Mouse (Mus musculus): ENCODE measurements around the gene Slc22a1. TPM values are rescaled to one million over a fixed set of nuclear protein-coding genes. Genes with fewer than 3 reads are reported as not detected.

The Slc22a1 gene
- polyA plus RNA-seq, 1 experiment, result not detected

DNA sequence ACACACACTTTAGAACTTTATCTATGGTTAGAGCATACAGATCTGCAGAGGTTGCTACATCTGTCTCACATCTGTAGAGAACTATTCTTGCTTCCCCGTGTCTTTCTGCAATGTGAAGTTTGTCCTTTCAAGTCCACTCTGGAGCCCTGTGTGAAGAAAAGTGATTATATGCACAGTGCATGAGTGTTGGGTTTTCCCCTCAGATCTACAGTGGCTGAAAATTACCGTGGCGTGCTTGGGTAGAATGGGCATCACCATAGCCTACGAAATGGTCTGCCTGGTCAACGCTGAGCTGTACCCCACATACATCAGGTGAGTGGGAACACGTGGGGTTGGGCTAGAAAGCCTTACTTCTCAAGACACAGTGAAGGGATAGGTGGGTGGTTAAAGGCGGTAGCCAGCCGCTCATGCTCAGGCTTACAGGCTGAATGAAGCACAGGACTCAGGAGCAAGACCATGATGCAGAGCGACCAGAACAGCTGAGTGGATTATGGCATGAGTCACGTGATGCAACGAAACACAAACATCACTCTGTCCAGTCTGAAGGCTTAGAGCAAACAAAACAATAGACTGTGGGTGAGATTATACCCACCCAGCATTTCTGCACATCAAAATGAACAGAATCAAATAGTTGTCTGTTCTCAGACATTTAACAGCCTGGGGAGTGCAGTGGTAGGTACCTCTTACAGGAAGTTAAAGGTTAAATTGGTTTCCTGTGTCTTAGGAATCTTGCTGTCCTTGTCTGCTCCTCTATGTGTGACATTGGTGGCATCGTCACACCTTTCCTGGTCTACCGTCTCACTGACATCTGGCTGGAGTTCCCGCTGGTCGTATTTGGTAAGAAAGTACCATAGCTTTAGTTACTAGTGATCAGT, 60.9 kb downstream of the Slc22a1 start:
- 79% methylated on average over 15 of the region's 15 CpGs for WGBS
- H3K4me3 ChIP-seq (replicated peaks; ENCODE audit: control insufficient read depth, low read depth, low read length), result no peak overlapping the region

DNA sequence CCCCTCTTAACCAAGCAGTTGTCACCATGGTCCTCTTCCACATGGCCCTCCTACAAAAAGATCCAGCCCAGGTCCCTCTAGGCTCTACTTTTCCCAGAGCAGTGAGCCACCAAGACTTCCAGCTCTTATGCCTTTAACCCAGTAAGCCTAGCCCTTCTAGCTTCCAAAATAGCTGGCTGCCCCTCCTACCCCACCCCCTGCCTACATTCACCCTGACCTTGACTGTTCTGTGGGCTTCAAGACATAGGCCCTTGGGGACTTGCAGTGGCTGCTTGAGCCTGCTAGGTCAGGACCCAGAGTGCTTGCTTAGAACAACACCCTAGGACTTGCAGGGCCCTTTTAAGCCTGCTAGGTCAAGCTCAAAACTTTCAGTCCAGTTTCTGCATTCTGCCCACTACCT, 68.4 kb downstream of the Slc22a1 start:
- no peak for TF ChIP-seq POLR2A (IDR thresholded peaks at IDR 0.05; ENCODE audit: borderline replicate concordance, control insufficient read depth, low read depth, low read length)
- Histone ChIP-seq H3K4me1 (ENCODE audit: control insufficient read depth, insufficient read depth, low read length) (no peaks in the 10 kb centered on the region), H3K4me3 (replicated peaks; ENCODE audit: control insufficient read depth, low read depth, low read length) (no peak overlapping the region), H3K27ac (ENCODE audit: control insufficient read depth, insufficient read depth, low read depth, low read length, poor library complexity) (no peak overlapping the region)

More for the DNA sequence above, 60.9 kb downstream of the Slc22a1 start:
- TF ChIP-seq POLR2A (IDR thresholded peaks at IDR 0.05; ENCODE audit: borderline replicate concordance, control insufficient read depth, low read depth, low read length) (no peak), CTCF (IDR thresholded peaks at IDR 0.05; ENCODE audit: control insufficient read depth, insufficient read depth, low read length) (no peak)
- H3K4me1 ChIP-seq (ENCODE audit: control insufficient read depth, insufficient read depth, low read length), result no peaks in the 10 kb centered on the region
- no peak overlapping the region for H3K27ac ChIP-seq (ENCODE audit: control insufficient read depth, insufficient read depth, low read depth, low read length, poor library complexity)

DNA sequence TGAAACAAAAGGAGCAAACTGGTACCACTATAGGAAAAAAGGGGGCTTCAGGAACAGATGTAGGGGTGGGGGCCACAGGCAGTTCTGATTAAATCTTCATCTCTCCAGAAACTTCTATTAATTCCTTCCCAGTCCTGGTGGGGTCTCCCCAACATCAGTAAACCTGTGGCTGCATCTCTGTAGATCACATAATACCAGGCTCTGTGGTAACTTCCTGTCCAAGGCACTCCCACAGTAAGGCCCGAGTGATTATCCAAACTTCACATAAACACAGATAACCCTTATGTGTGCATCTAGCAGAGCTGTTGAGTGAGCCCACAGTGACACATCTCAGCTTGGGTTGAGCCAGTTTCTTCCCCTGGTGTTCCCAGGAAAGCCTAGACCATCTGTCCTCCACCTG, 69.0 kb downstream of the Slc22a1 start:
- H3K4me3 ChIP-seq (replicated peaks; ENCODE audit: control insufficient read depth, low read depth, low read length), result no peak overlapping the region
- 6% methylated on average over 1 of the region's 1 CpGs for WGBS
- H3K27ac ChIP-seq (ENCODE audit: control insufficient read depth, insufficient read depth, low read depth, low read length, poor library complexity), result no peak overlapping the region
- H3K4me1 ChIP-seq (ENCODE audit: control insufficient read depth, insufficient read depth, low read length), result no peaks in the 10 kb centered on the region
- TF ChIP-seq CTCF (IDR thresholded peaks at IDR 0.05; ENCODE audit: control insufficient read depth, insufficient read depth, low read length) (no peak), POLR2A (IDR thresholded peaks at IDR 0.05; ENCODE audit: borderline replicate concordance, control insufficient read depth, low read depth, low read length) (no peak)

Other genes starting within 250 kb of the Slc22a1 start
- gene Slc22a3, start 168.1 kb downstream of the Slc22a1 start, polyA plus RNA-seq (2011; ENCODE audit: insufficient read depth, insufficient read length, low replicate concordance, missing spikeins), result 2.2 and 2.3 TPM in 2 replicates
- gene Slc22a2, start 91.7 kb downstream of the Slc22a1 start, polyA plus RNA-seq (2011; ENCODE audit: insufficient read depth, insufficient read length, low replicate concordance, missing spikeins), result 2.0 TPM in 1 of 2 replicates, not detected in the other
- 2.5 and 8.3 TPM in 2 replicates for gene Igf2r, start 93.8 kb upstream of the Slc22a1 start, polyA plus RNA-seq (2011; ENCODE audit: insufficient read depth, insufficient read length, low replicate concordance, missing spikeins)
- not detected in 2 replicates for gene Mas1, start 192.3 kb upstream of the Slc22a1 start, polyA plus RNA-seq (2011; ENCODE audit: insufficient read depth, insufficient read length, low replicate concordance, missing spikeins)
- not detected in 2 replicates for gene Mrgprh, start 200.2 kb upstream of the Slc22a1 start, polyA plus RNA-seq (2011; ENCODE audit: insufficient read depth, insufficient read length, low replicate concordance, missing spikeins)
- gene Pnldc1, start 234.4 kb upstream of the Slc22a1 start, polyA plus RNA-seq (2011; ENCODE audit: insufficient read depth, insufficient read length, low replicate concordance, missing spikeins), result 3.7 and 8.6 TPM in 2 replicates
- gene Tcp1, start 239.9 kb upstream of the Slc22a1 start, polyA plus RNA-seq (2011; ENCODE audit: insufficient read depth, insufficient read length, low replicate concordance, missing spikeins), result 120 and 188 TPM in 2 replicates
- gene Mrpl18, start 240.5 kb upstream of the Slc22a1 start, polyA plus RNA-seq (2011; ENCODE audit: insufficient read depth, insufficient read length, low replicate concordance, missing spikeins), result 34.1 and 37.8 TPM in 2 replicates